In genomic region chr8:84413886-84414851, GRCm38 (mm10) we compare ENCODE assay signal across 8 mouse cellular contexts. TPM values are rescaled to one million over a fixed set of nuclear protein-coding genes. Genes with fewer than 3 reads are reported as not detected.
DNase-seq lines count a peak whose midpoint lies in the region; ATAC-seq and TF ChIP-seq lines count a peak whose summit lies in the region.

No protein-coding gene starts in this region.

- no peaks in the 10 kb centered on the region for H3K9me3 ChIP-seq in intestine, embryonic 15.5 days
- peaks cover 8% of the 10 kb centered on the region; the same call in 1 of the 2 replicates for H3K9me3 ChIP-seq in limb, embryonic 12.5 days
- no peaks in the 10 kb centered on the region for H3K9me3 ChIP-seq in midbrain, embryonic 14.5 days (ENCODE audit: control insufficient read depth, low read length)

- WGBS in intestine, embryonic 15.5 days, result 1% methylated on average over 71 of the region's 72 CpGs
- WGBS in limb, embryonic 12.5 days, result 2% methylated on average over 72 of the region's 72 CpGs
- WGBS in midbrain, embryonic 14.5 days, result 2% methylated on average over 67 of the region's 72 CpGs

- peak overlapping the region; percentile 52 for H3K4me3 ChIP-seq in intestine, embryonic 15.5 days (replicated peaks)
- peak overlapping the region; percentile 59 for H3K4me3 ChIP-seq in limb, embryonic 12.5 days (replicated peaks)
- peak overlapping the region; percentile 76 for H3K4me3 ChIP-seq in midbrain, embryonic 14.5 days (replicated peaks; ENCODE audit: low read depth, low read length)
- peak overlapping the region; percentile 52 for H3K4me3 ChIP-seq in testis, adult 2 months (ENCODE audit: control insufficient read depth, low read depth, low read length)

- H3K27me3 ChIP-seq in intestine, embryonic 15.5 days (replicated peaks), result peaks cover 47% of the 10 kb centered on the region
- peaks cover 84% of the 10 kb centered on the region for H3K27me3 ChIP-seq in limb, embryonic 12.5 days
- H3K27me3 ChIP-seq in midbrain, embryonic 14.5 days (ENCODE audit: control insufficient read depth, insufficient read depth, low read length), result no peaks in the 10 kb centered on the region
- peaks cover 3% of the 10 kb centered on the region; the same call in 1 of the 2 replicates for H3K27me3 ChIP-seq in testis, adult 2 months (ENCODE audit: control insufficient read depth, insufficient read depth, low read length)

- H3K27ac ChIP-seq in intestine, embryonic 15.5 days, result 0 out of 2 replicates have a peak overlapping the region, but pooled peaks have one; percentile 10
- peak overlapping the region; percentile 42; the same call in 1 of the 2 replicates for H3K27ac ChIP-seq in limb, embryonic 12.5 days
- H3K27ac ChIP-seq in midbrain, embryonic 14.5 days (replicated peaks; ENCODE audit: low read depth, low read length), result peak overlapping the region; percentile 91
- no peak overlapping the region for H3K27ac ChIP-seq in testis, adult 2 months (ENCODE audit: control insufficient read depth, insufficient read depth, low read depth, low read length)

- no peak for TF ChIP-seq CTCF in testis, adult 2 months (IDR thresholded peaks at IDR 0.05; ENCODE audit: control insufficient read depth, insufficient read depth, insufficient replicate concordance, low read depth, low read length)

- peak overlapping the region; percentile 96 for H3K4me2 ChIP-seq in intestine, embryonic 15.5 days (replicated peaks)
- H3K4me2 ChIP-seq in limb, embryonic 12.5 days, result peak overlapping the region; percentile 98
- peak overlapping the region; percentile 81 for H3K4me2 ChIP-seq in midbrain, embryonic 14.5 days (ENCODE audit: low read length)

- H3K4me1 ChIP-seq in intestine, embryonic 15.5 days (replicated peaks), result peaks cover 12% of the 10 kb centered on the region; the same call in 1 of the 2 replicates
- H3K4me1 ChIP-seq in limb, embryonic 12.5 days (replicated peaks), result peaks cover 16% of the 10 kb centered on the region
- peaks cover 16% of the 10 kb centered on the region for H3K4me1 ChIP-seq in midbrain, embryonic 14.5 days (ENCODE audit: control insufficient read depth, insufficient read depth, low read length)
- H3K4me1 ChIP-seq in testis, adult 2 months (ENCODE audit: control insufficient read depth, insufficient read depth, low read length), result peaks cover 10% of the 10 kb centered on the region

- TF ChIP-seq POLR2A in testis, adult 2 months (IDR thresholded peaks at IDR 0.05; ENCODE audit: control insufficient read depth, low read depth, low read length), result no peak

- ATAC-seq in intestine, embryonic 15.5 days, result peak; percentile 85
- ATAC-seq in limb, embryonic 12.5 days (ENCODE audit: insufficient number of reproducible peaks, insufficient read depth, low FRiP score, low TSS enrichment, low read depth), result 0 out of 2 replicates have a peak, but pooled peaks have one; percentile 64
- peak; percentile 73 for ATAC-seq in midbrain, embryonic 14.5 days (ENCODE audit: low FRiP score, low TSS enrichment)

- no peaks in the 10 kb centered on the region for H3K36me3 ChIP-seq in intestine, embryonic 15.5 days
- H3K36me3 ChIP-seq in limb, embryonic 12.5 days, result no peaks in the 10 kb centered on the region
- no peaks in the 10 kb centered on the region for H3K36me3 ChIP-seq in midbrain, embryonic 14.5 days (ENCODE audit: control insufficient read depth, insufficient read depth, low read length)
- no peaks in the 10 kb centered on the region for H3K36me3 ChIP-seq in testis, adult 2 months (ENCODE audit: control insufficient read depth, insufficient read depth, low read length)

- peak; percentile 62 for DNase-seq in layer of hippocampus, adult 11-12 months (ENCODE audit: low spot score)
- DNase-seq in layer of hippocampus, adult 9-10 months (ENCODE audit: low spot score), result no peak
- peak; percentile 68 for DNase-seq in embryo, embryonic 10 days (ENCODE audit: low spot score)
- peak; percentile 23 to 26 for DNase-seq in gastrocnemius, postnatal 4 days (ENCODE audit: low spot score in 2 of 2)
- DNase-seq in midbrain, embryonic 14.5 days, result peak; percentile 92

- H3K9ac ChIP-seq in intestine, embryonic 15.5 days, result peak overlapping the region; percentile 49
- H3K9ac ChIP-seq in limb, embryonic 12.5 days (replicated peaks), result peak overlapping the region; percentile 56
- H3K9ac ChIP-seq in midbrain, embryonic 14.5 days (replicated peaks; ENCODE audit: low read length), result peak overlapping the region; percentile 91

RNA-seq across cellular contexts. Expression of gene Cacna1a, which starts 25.9 kb away (rescaled TPM):
- total RNA-seq in gastrocnemius, postnatal 4 days (2021), result 1 to 10 TPM; 8.0 to 9.5 TPM
- 3.3 and 4.5 TPM in 2 replicates for polyA plus RNA-seq in intestine, embryonic 15.5 days (2015; fragmentation: Nextera tagmentation; extraction: Ambion mirVana)
- 8.0 and 11.9 TPM in 2 replicates for polyA plus RNA-seq in limb, embryonic 12.5 days (2016; fragmentation: Nextera tagmentation; extraction: Ambion mirVana)
- 13.8 and 16.1 TPM in 2 replicates for polyA plus RNA-seq in midbrain, embryonic 14.5 days (2014; fragmentation: Nextera tagmentation; extraction: Ambion mirVana)
- polyA plus RNA-seq in testis, adult 2 months (2012; rRNA removed), result 9.6 and 10.3 TPM in 2 replicates
